Mouse (Mus musculus) liver (tissue): ENCODE results near the gene Phf12.

Experiments used
- DNase-seq: peaks from one replicate; pipeline ENCODE4 v3.0.0-alpha.2; 2020; ENCODE audit warnings: mixed read lengths

Gene Phf12

GRCm38 (mm10) chr11:77982441-77982905, at the start of gene Phf12:
Gene Phf12 (plus strand): TSS chr11:77982754.
- peak; percentile 99 for DNase-seq

GRCm38 (mm10) chr11:77934111-77934521, 48.4 kb upstream of the Phf12 start:
- no peak for DNase-seq

GRCm38 (mm10) chr11:77934568-77935311, 47.8 kb upstream of the Phf12 start:
- DNase-seq = no peak

- no peak for DNase-seq
These were observed 45.7 kb upstream of the Phf12 start for GRCm38 (mm10) chr11:77936846-77937245.

GRCm38 (mm10) chr11:77937649-77938410, 44.7 kb upstream of the Phf12 start:
- DNase-seq = no peak

- DNase-seq = no peak
These were observed 40.3 kb upstream of the Phf12 start for GRCm38 (mm10) chr11:77942230-77942629.

GRCm38 (mm10) chr11:77947860-77948259, 34.7 kb upstream of the Phf12 start:
- DNase-seq = no peak

GRCm38 (mm10) chr11:77950125-77950685, 32.3 kb upstream of the Phf12 start:
- DNase-seq = no peak

- DNase-seq = no peak
These were observed 31.7 kb upstream of the Phf12 start for GRCm38 (mm10) chr11:77950797-77951228.

- peak; percentile 23 for DNase-seq
These were observed 28.9 kb upstream of the Phf12 start for GRCm38 (mm10) chr11:77953671-77954070.

GRCm38 (mm10) chr11:77956428-77956827, 26.1 kb upstream of the Phf12 start:
- no peak for DNase-seq

GRCm38 (mm10) chr11:77958268-77958667, 24.3 kb upstream of the Phf12 start:
- no peak for DNase-seq

GRCm38 (mm10) chr11:77958932-77959331, 23.6 kb upstream of the Phf12 start:
- DNase-seq = no peak

- no peak for DNase-seq
These were observed 22.4 kb upstream of the Phf12 start for GRCm38 (mm10) chr11:77960199-77960598.

- no peak for DNase-seq
These were observed 21.7 kb upstream of the Phf12 start for GRCm38 (mm10) chr11:77960898-77961297.

- no peak for DNase-seq
These were observed 19.6 kb upstream of the Phf12 start for GRCm38 (mm10) chr11:77962946-77963345.

- no peak for DNase-seq
These were observed 18.0 kb upstream of the Phf12 start for GRCm38 (mm10) chr11:77964415-77965095.

GRCm38 (mm10) chr11:77965101-77966036, 17.2 kb upstream of the Phf12 start:
- DNase-seq = no peak

GRCm38 (mm10) chr11:77966037-77966391, 16.5 kb upstream of the Phf12 start:
- DNase-seq = no peak

- DNase-seq = peak; percentile 63
These were observed 15.4 kb upstream of the Phf12 start for GRCm38 (mm10) chr11:77967114-77967513.

GRCm38 (mm10) chr11:77968786-77969185, 13.8 kb upstream of the Phf12 start:
- no peak for DNase-seq

- no peak for DNase-seq
These were observed 11.8 kb upstream of the Phf12 start for GRCm38 (mm10) chr11:77970718-77971117.
